Mouse (Mus musculus) heart, adult 8-10 months (tissue): Measurements from ENCODE around the gene Stap2. TPM values are rescaled to one million over a fixed set of nuclear protein-coding genes. Genes with fewer than 3 reads are reported as not detected.
A peak's percentile ranks its signal among the peaks of the same experiment; 100 is the strongest.

Source experiments
- DNase-seq: peaks from one replicate; pipeline ENCODE4 v3.0.0; 2022; ENCODE audit warnings: low spot score
- total RNA-seq, 4 experiments: library from RNA; stranded (reverse); gene quantifications; 2 replicates each; pipeline ENCODE4 v1.2.4; 2022

Gene Stap2
- total RNA-seq, result 10 to 100 TPM; 11.8 to 17.5 (median 14.4) TPM

GRCm38 (mm10) chr17:56005415-56006061 is at the start of gene Stap2, which contains the start of gene Mpnd:
Gene Stap2 (minus strand): TSS chr17:56005584.
Gene Mpnd (plus strand): TSS chr17:56005711.
- DNase-seq, result peak; percentile 80

GRCm38 (mm10) chr17:56054938-56055337 is 49.6 kb upstream of the Stap2 start:
- DNase-seq, result no peak

GRCm38 (mm10) chr17:56051369-56051768 is 46.0 kb upstream of the Stap2 start:
- DNase-seq, result no peak

- DNase-seq, result no peak
Observed at GRCm38 (mm10) chr17:56040857-56041163, 35.4 kb upstream of the Stap2 start.

GRCm38 (mm10) chr17:56040030-56040856 is 34.9 kb upstream of the Stap2 start, which contains the start of gene Chaf1a:
Gene Chaf1a (plus strand): TSS chr17:56040439.
- peak; percentile 98 for DNase-seq

- DNase-seq, result no peak
Observed at GRCm38 (mm10) chr17:56039345-56039744, 34.0 kb upstream of the Stap2 start.

GRCm38 (mm10) chr17:56038583-56039261 is 33.3 kb upstream of the Stap2 start:
- no peak for DNase-seq

- DNase-seq, result no peak
Observed at GRCm38 (mm10) chr17:56036901-56037287, 31.5 kb upstream of the Stap2 start.

GRCm38 (mm10) chr17:56036176-56036900 is 31.0 kb upstream of the Stap2 start, which contains the start of gene Sh3gl1:
Gene Sh3gl1 (minus strand): TSS chr17:56036635.
- DNase-seq, result peak; percentile 99

- DNase-seq, result no peak
Observed at GRCm38 (mm10) chr17:56035216-56035615, 29.8 kb upstream of the Stap2 start.

GRCm38 (mm10) chr17:56034726-56035100 is 29.3 kb upstream of the Stap2 start:
- no peak for DNase-seq

- no peak for DNase-seq
Observed at GRCm38 (mm10) chr17:56034040-56034725, 28.8 kb upstream of the Stap2 start.

- no peak for DNase-seq
Observed at GRCm38 (mm10) chr17:56032831-56033230, 27.4 kb upstream of the Stap2 start.

- DNase-seq, result no peak
Observed at GRCm38 (mm10) chr17:56032127-56032733, 26.8 kb upstream of the Stap2 start.

GRCm38 (mm10) chr17:56031431-56031830 is 26.0 kb upstream of the Stap2 start:
- DNase-seq, result no peak

- no peak for DNase-seq
Observed at GRCm38 (mm10) chr17:56030919-56031318, 25.5 kb upstream of the Stap2 start.

- no peak for DNase-seq
Observed at GRCm38 (mm10) chr17:56030238-56030870, 25.0 kb upstream of the Stap2 start.

GRCm38 (mm10) chr17:56027801-56028441 is 22.5 kb upstream of the Stap2 start:
- DNase-seq, result no peak

GRCm38 (mm10) chr17:56026881-56027280 is 21.5 kb upstream of the Stap2 start:
- no peak for DNase-seq

- DNase-seq, result no peak
Observed at GRCm38 (mm10) chr17:56026303-56026702, 20.9 kb upstream of the Stap2 start.
